In the genomic region with DNA sequence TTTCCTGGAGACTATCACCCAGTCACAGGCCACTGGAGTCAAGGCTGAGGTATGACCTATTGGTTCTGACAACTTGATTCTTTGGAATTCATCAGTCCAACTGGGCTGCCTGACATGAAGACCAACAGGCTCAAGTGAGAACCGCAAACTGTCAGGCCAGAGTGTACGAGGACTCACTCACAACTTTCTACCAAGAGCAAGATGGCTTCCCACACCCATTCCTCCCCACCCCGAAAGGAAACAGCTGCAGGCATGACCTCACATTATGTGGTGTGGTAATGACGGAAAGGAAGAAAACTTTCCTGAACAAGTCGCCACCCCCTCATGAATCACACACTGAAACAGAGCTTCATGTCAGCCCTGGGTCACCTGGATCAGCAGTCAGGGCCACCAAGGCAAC, we compare ENCODE assay signal across 12 mouse cellular contexts.
DNase-seq lines count a peak whose midpoint lies in the region; ATAC-seq lines count a peak whose summit lies in the region.
"Had no signal": no experiment of that assay in that cellular context is flagged by ENCODE, and none has a peak within 500 bp of the region (broad histone marks: within the 10 kb centered on the region; RNA-seq: fewer than 3 reads in every experiment).

No protein-coding gene starts in this region.

- peak; percentile 37; the same call in 1 of the 2 replicates for ATAC-seq in limb, embryonic 12.5 days (ENCODE audit: insufficient number of reproducible peaks, insufficient read depth, low FRiP score, low TSS enrichment, low read depth)
- no peak for ATAC-seq in erythroid progenitor cell, adult 5-6 weeks (replicated peaks; ENCODE audit: low FRiP score, poor library complexity, severe bottlenecking)
- no peak for ATAC-seq in erythroblast, adult 5-6 weeks (replicated peaks; ENCODE audit: low FRiP score, poor library complexity, severe bottlenecking)

- H3K9me3 ChIP-seq in limb, embryonic 12.5 days, result no peaks in the 10 kb centered on the region
- H3K9me3 ChIP-seq in limb, embryonic 10.5 days (replicated peaks), result no peaks in the 10 kb centered on the region
- H3K9me3 ChIP-seq: embryonic facial prominence, embryonic 13.5 days; heart, embryonic 13.5 days had no signal

- WGBS in limb, embryonic 12.5 days, result 72% methylated on average over 5 of the region's 5 CpGs
- WGBS in limb, embryonic 10.5 days, result 78% methylated on average over 5 of the region's 5 CpGs

- H3K4me3 ChIP-seq in limb, embryonic 12.5 days (replicated peaks), result no peak overlapping the region
- H3K4me3 ChIP-seq in limb, embryonic 10.5 days, result no peak overlapping the region
- H3K4me3 ChIP-seq: embryonic facial prominence, embryonic 13.5 days; heart, embryonic 13.5 days had no signal

- H3K9ac ChIP-seq in limb, embryonic 12.5 days (replicated peaks), result no peak overlapping the region
- H3K9ac ChIP-seq: embryonic facial prominence, embryonic 13.5 days; heart, embryonic 13.5 days had no signal

- H3K4me2 ChIP-seq in limb, embryonic 12.5 days, result no peak overlapping the region
- H3K4me2 ChIP-seq: embryonic facial prominence, embryonic 13.5 days; heart, embryonic 13.5 days had no signal

- H3K27me3 ChIP-seq in limb, embryonic 12.5 days, result no peaks in the 10 kb centered on the region
- no peaks in the 10 kb centered on the region for H3K27me3 ChIP-seq in limb, embryonic 10.5 days (ENCODE audit: low read depth, poor library complexity, severe bottlenecking)
- H3K27me3 ChIP-seq: embryonic facial prominence, embryonic 13.5 days; heart, embryonic 13.5 days had no signal

- H3K27ac ChIP-seq in limb, embryonic 12.5 days, result no peak overlapping the region
- H3K27ac ChIP-seq in limb, embryonic 10.5 days, result no peak overlapping the region
- H3K27ac ChIP-seq: embryonic facial prominence, embryonic 13.5 days; heart, embryonic 13.5 days; kidney, postnatal 0 days; macrophage had no signal

- peaks cover 31% of the 10 kb centered on the region for H3K36me3 ChIP-seq in limb, embryonic 12.5 days
- peaks cover 24% of the 10 kb centered on the region for H3K36me3 ChIP-seq in limb, embryonic 10.5 days
- H3K36me3 ChIP-seq: heart, embryonic 13.5 days had no signal

- DNase-seq in adrenal gland, postnatal 36 days, result peak; percentile 18 to 39
- no peak for DNase-seq in adrenal gland, adult 18-20 months (ENCODE audit: low spot score in 2 of 2)
- no peak for DNase-seq in limb, embryonic 10.5 days (ENCODE audit: low spot score)
- DNase-seq in kidney, postnatal 10 days, result peak; percentile 43
- no peak for DNase-seq in right cerebral cortex, postnatal 10 days (ENCODE audit: low spot score in 2 of 2)

- H3K4me1 ChIP-seq in limb, embryonic 12.5 days (replicated peaks), result 0 out of 2 replicates have a peak, but pooled peaks cover 9% of the 10 kb centered on the region
- H3K4me1 ChIP-seq in limb, embryonic 10.5 days, result peaks cover 13% of the 10 kb centered on the region; the same call in 1 of the 2 replicates
- H3K4me1 ChIP-seq: embryonic facial prominence, embryonic 13.5 days had no signal

Comparison
In these comparisons a context has a peak if more than half of its experiments do, and no peak if none do; other contexts are left out.
1. DNase-seq: peak in adrenal gland, postnatal 36 days (2 of 2) and kidney, postnatal 10 days (single experiment); none in adrenal gland, adult 18-20 months (0 of 2), limb, embryonic 10.5 days (single experiment) and right cerebral cortex, postnatal 10 days (0 of 2).